Mouse (Mus musculus): ENCODE measurements around the gene Gtf2h1.
"Not testable (repeated sequence)": the region's sequence is repeated elsewhere in the genome, so short reads cannot be mapped to it uniquely, and the experiment has no call there.

Gene Gtf2h1

DNA sequence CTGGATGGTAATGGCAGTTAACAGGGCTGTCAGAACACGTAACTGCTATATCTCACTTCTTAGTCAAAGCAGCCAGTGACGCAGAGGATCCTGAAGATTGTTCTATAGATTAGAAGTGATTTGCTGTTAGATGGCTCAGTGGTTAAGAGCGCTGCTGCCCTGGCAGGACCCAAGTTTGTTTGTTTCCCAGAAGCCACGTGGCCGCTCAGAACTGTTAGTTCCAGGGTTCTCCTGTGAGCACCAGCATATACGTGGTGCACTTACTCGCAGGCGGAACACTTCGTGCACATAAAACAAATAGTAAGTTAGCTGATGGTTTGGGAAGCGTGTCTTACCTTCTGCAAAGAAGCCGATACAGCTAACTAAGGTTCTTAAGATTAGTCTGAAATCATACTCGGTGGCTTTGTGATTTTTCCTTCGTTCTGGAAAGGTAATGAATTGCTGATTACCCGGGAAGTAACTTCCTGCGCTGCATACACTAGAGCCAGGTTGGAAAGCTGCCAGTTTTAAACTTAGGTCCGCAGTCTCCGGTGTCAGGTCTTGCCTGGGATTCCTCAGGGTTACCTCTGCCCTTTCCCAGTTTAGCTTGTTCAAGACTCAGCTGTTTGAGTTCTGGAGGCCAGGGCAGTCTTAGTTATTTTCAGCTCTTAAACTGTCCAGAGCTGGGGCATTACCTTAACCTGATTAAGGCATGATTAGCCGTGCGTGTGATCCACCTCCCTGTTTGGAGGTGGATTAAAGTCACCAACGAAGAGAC, 31.3 kb downstream of the Gtf2h1 start:
- in situ Hi-C loops (cut with MboI; ENCODE audit: low pct_unique_long_range_greater_than_20kb in 1 of 2, low sequenced_read_pairs in 2 of 2, unreplicated experiment in 1 of 2): no loop called here

DNA sequence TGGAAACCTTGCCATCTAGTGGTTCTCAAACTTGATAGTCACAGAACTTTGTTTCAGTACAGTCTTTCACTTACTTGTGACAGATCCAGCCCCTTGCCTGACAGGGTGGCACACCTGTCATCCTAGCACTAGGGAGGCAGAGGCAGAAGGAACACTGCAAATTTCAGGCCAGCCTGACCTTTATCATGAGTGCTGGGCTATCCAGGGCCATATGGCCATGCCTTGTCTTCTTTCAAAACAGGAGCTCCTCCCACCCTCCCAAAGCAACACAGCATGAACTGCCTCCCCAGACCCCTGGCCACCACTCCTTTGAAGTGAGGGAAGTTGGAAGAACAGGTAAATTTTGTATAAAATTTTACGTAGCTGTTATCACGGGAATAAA, 31.9 kb downstream of the Gtf2h1 start:
- in situ Hi-C loops (cut with MboI; ENCODE audit: low pct_unique_long_range_greater_than_20kb in 1 of 2, low sequenced_read_pairs in 2 of 2, unreplicated experiment in 1 of 2): no loop called here

DNA sequence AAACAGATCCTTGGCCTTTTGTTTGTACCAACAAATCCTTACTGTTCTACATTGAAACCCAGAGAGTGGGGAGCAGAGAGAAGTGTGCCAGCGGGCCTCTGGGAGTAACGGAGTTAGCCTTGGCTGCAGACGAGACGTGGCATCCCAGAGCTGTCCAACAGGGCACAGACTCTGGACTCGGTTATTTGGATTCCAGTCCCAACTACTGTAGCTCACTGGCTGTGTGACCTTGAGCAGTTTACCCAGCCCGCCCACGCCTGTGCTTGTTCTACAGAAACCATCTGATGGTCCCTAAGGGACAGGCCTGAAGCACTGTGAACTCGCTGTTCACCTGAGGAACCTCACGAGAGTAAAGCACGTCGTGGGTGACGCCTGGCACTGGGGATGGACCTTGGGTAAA, 34.0 kb downstream of the Gtf2h1 start:
- in situ Hi-C loops (cut with MboI; ENCODE audit: low pct_unique_long_range_greater_than_20kb in 1 of 2, low sequenced_read_pairs in 2 of 2, unreplicated experiment in 1 of 2): no loop called here

DNA sequence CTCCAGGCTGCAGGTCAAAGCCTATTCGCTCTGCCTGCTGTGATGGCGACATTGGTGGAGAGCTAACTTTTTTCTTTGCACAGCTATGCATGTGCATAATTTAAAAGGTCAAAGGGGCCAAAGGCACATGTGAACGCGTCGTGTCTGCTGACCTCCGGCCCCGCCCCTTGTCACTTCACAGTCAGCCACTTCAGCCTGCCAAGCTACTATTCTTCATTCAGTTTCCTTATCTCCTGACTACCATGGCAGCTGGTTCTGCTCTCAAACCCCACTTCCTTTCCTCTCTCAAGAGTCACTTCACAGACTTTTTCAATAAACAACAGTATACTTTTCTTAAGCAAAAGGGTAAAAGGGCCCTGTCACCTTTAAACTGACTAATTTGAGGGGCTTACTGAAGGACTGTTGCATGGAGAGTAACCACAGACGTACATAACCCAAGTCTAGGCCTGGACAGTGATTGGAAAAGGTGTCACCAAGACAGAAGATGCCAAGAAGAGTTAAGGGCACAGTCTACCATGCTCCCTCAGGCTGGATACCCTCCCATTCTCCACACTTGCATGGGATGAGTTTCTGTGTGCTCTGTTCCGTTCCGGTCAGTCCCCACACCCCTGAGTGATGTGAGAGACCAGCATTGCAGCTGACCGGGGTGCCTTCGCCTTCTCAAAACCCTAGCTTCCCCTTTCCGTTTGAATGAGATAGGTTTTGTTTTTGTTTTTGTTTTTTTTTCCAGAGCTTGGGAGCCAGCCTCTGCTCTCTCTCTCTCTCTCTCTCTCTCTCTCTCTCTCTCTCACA, 35.1 kb downstream of the Gtf2h1 start:
- in situ Hi-C loops (cut with MboI; ENCODE audit: low pct_unique_long_range_greater_than_20kb in 1 of 2, low sequenced_read_pairs in 2 of 2, unreplicated experiment in 1 of 2): no loop called here

DNA sequence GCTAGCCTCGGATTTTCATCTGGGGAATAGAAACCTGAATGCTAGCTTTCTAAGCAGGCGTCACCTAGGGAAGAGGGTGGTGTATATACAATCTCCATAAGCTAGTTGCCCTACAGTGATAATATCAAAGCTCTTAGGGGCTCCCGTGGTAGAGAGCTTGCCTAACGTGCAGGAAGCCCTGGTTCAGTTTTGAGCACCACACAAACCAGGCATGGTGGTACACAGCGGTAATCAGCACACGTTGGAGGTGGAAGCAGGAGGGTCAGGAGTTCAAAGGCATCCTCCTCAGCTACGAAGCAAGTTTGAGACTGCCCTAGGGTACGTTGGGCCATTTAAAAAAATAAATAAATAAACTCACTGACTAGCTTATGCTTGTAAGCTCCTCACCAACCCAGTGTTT, 35.8 kb downstream of the Gtf2h1 start:
- in situ Hi-C loops (cut with MboI; ENCODE audit: low pct_unique_long_range_greater_than_20kb in 1 of 2, low sequenced_read_pairs in 2 of 2, unreplicated experiment in 1 of 2): no loop called here

DNA sequence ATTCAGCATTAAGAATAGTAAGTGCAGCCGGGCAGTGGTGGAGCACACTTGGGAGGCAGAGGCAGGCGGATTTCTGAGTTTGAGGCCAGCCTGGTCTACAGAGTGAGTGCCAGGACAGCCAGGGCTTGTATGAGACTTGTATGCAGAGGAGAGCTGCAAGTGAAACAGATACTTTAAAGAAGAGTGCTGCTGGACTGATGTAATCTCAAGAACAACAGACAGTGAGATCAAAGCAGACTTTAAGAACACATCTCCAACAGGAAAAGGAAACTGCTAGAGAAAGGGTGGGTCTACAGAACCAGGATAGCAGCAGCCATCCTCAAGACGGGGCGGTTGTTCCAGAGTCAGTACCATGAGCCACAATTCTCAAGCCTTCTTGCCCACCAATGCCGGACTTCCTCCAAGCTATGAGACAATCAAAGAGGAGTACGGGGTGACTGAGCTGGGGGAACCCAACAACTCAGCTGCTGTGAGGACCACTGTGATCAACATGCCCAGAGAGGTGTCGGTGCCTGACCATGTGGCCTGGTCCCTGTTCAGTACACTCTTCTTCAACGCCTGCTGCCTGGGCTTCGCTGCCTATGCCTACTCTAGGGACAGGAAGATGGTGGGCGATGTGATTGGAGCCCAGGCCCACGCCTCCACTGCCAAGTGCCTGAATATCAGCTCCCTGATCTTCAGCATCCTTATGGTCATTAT, 36.4 kb downstream of the Gtf2h1 start:
- in situ Hi-C loops (cut with MboI; ENCODE audit: low pct_unique_long_range_greater_than_20kb in 1 of 2, low sequenced_read_pairs in 2 of 2, unreplicated experiment in 1 of 2): not testable (repeated sequence)

DNA sequence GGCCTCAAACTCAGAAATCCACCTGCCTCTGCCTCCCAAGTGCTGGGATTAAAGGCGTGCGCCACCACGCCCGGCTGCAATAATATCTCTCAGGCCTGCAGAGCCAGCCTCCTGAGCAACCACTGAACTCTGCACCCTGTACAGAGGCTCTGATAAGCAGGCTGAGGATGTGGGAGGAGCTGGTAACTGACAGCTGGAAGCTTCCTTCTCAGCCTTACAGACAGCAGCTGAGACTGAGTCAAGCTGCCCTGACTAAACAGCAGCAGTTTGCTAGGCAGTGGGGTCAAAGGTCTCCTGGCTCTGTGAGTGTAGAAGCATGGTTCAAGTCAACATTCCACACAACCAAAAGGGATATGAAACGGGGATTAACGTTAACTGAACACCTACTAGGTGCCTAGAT, 37.4 kb downstream of the Gtf2h1 start:
- in situ Hi-C loops (cut with MboI; ENCODE audit: low pct_unique_long_range_greater_than_20kb in 1 of 2, low sequenced_read_pairs in 2 of 2, unreplicated experiment in 1 of 2): no loop called here

DNA sequence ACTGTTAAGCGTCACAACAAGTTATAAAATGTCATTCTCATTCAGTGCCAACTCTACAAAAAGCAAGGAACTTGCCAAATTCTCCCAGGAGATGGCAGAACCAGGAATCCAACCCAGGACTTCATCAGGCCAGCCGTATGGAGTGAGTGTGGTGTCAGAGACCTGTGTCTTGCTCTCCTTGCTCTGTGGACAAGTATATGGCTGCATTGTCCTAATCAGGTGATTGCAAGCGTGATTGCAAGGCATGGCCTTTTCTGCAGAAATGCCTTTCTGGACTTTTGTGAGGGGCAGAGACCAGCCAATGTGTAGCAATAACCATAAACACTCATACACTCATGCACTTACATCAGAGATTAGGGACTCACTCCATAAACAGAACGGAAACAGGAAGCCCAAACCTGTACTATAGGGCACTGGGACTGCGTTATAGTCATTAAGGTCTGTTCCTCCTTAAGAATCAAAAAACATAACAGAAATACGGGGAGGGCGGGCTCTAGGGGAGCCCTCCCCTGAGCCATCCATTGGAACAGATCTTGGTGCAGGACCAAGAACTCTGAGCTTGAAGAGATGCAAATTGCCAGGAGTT, 37.9 kb downstream of the Gtf2h1 start:
- in situ Hi-C loops (cut with MboI; ENCODE audit: low pct_unique_long_range_greater_than_20kb in 1 of 2, low sequenced_read_pairs in 2 of 2, unreplicated experiment in 1 of 2): no loop called here

DNA sequence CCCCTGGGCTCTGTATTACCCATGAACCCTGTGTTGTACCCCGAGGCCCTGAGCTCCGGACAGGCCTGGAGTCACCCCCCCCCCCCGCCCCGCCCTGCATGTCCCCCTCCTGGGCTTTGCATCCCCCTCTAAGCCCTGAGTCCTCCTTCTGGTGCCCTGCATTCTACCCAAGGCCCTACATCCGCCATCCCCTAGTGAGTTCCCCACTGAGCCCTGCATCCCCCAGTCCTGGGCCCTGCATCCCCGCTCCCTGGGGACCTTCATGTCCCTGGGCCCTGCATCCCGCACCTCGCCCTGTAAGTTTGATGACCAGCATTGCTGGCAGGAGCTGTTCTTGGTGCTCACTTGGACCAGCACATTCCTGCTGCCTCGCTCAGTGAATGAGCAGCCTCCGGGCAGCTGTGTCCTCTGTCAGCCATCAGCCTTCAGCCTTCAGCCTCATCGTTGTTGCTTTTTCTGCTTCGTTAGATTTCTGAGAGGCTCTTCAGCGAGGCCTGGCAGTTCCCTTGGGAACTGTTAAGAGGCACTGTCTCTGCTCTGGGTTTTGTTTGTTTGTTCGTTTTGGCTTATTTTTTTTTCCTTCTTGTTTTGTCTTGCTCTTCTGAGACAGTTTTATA, 39.2 kb downstream of the Gtf2h1 start:
- in situ Hi-C loops (cut with MboI; ENCODE audit: low pct_unique_long_range_greater_than_20kb in 1 of 2, low sequenced_read_pairs in 2 of 2, unreplicated experiment in 1 of 2): no loop called here

DNA sequence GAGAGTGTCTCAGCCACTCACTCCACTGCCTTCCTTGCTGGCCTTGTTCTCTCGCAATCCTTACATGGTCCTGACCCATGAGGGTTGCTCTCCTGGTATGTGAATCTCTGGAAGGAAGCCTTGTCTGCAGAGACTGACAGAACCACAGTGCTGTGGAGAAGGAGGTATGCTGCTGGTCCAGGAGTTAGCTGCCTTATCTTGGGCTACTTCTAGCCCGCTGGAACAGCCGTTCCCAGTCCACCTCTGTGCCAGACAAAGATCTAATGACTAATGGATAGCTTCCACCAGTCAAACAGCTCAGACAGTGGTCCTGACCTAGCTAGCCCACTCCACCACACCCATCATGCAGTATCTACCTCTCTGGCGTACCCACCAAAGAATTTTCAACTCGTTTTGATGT, 40.5 kb downstream of the Gtf2h1 start:
- in situ Hi-C loops (cut with MboI; ENCODE audit: low pct_unique_long_range_greater_than_20kb in 1 of 2, low sequenced_read_pairs in 2 of 2, unreplicated experiment in 1 of 2): no loop called here

DNA sequence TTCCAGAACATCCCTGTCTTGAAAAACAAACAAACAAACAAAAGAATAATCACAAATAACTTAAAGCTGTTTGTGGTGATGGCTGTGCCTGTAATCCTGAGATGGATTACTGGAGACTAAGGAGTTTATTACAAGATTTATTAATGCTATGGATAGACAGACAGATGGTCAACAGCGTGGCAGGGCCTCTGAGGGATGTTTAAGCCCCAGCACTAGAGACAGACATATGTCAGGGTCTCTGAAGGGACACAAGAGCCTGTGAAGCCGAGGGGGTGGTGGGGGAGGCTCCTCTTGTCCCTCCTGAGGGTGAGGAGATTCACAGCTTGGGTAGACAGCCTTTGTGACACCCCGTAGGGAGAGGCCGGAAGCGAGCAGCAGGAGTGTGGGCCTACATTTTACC, 41.2 kb downstream of the Gtf2h1 start:
- in situ Hi-C loops (cut with MboI; ENCODE audit: low pct_unique_long_range_greater_than_20kb in 1 of 2, low sequenced_read_pairs in 2 of 2, unreplicated experiment in 1 of 2): no loop called here

DNA sequence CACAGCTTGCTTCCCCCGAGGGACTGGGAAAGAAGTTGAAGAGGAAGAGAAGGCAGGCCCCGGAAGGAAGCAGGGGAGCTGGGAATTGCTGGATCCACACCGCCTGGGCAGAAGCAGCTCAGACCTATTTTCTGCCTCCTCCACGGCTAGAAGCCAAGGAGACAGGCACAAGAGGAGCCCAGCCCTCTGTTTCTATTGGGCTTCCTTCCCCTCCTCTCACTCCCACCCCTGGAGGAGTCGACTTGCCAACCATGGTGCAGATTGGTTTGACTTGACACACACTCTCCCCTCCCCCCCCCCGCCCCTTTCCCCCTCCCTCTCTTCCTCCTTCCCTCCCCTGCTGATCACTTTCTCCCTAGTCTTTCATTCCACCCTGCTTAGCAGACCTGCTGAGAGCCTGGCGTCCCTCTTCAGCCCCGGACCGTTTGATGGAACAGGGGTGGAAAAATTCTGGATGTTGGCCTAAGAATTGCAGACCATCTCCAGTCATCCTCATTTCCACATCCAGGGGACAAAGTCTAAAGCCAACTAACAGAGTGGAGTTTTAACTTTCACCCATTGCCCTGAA, 42.3 kb downstream of the Gtf2h1 start:
- in situ Hi-C loops (cut with MboI; ENCODE audit: low pct_unique_long_range_greater_than_20kb in 1 of 2, low sequenced_read_pairs in 2 of 2, unreplicated experiment in 1 of 2): no loop called here

DNA sequence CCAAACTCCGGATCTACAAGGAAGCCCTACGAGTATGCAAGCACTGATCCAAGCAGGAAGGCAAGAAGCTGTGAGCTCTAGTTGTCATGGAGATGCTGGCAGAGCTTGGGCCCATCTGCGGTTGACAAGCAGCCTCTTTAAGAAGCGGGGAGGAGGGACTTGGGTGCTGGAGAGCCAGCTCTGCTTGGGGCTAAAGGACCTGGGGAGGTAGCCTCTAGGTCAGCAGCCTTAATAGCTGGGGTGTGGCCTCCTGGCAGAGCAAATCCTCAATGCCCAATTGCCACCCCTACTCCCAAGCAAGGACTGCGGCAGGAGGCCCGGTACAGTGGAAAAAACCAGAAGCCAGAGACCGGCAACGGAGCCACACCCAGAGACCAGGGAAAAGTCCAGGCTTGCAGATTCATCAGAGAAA, 43.0 kb downstream of the Gtf2h1 start:
- in situ Hi-C loops (cut with MboI; ENCODE audit: low pct_unique_long_range_greater_than_20kb in 1 of 2, low sequenced_read_pairs in 2 of 2, unreplicated experiment in 1 of 2): no loop called here

DNA sequence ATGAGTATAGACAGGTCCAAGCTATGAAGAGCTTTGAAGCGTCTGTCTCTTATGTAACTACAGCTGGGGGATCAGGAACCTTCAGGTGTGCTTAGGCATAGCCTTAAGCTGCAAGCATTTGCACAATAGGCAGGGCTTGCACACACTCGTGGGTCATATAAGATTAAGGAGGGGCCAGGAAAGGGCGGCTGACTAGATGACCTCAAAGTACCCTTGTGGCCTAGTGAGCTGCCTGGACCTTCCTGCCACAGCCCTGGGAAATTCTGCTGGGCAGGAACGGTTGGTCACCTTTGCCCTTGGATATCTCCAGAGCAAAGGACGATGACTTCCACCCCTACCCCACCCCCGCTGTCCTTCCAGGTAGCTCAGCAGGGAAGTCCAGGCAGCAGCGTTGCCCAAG, 43.5 kb downstream of the Gtf2h1 start:
- in situ Hi-C loops (cut with MboI; ENCODE audit: low pct_unique_long_range_greater_than_20kb in 1 of 2, low sequenced_read_pairs in 2 of 2, unreplicated experiment in 1 of 2): no loop called here

DNA sequence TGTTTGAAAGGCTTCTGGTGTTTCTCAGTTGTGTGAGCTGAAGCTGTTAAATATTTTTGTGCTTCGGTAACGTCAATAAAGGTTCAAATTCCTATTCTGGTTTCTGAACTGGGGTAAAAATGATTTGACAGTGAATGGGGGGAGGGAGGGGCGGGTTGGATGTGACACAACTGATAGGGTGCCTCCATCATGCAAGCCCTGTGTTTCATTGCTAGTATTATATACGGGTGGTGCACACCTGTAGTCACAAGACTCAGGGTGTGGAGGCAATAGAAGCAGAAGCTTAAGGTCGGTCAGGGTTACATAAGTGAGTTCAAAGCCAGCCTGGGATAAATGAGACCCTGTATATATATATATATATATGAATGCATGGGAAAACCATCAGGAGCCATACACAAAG, 44.0 kb downstream of the Gtf2h1 start:
- in situ Hi-C loops (cut with MboI; ENCODE audit: low pct_unique_long_range_greater_than_20kb in 1 of 2, low sequenced_read_pairs in 2 of 2, unreplicated experiment in 1 of 2): no loop called here

DNA sequence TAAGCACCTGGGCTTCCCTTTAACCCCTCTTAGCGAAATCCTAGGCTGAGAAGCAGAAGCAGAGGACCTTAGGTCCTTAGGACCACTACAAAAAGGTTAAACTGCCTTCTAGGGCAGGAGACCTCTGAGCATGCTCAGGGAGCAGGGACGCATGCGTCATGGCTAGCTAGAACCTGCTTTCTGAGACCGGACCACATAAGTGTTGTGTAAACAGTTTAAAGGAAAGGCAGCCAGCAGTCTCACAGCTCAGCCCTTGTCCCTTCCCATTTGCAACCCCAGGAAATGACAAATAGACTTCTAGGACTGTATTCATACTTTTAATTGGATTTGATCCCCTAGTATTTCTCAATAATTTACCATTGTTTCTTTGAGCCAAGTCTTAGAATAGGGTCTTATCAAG, 44.4 kb downstream of the Gtf2h1 start:
- in situ Hi-C loops (cut with MboI; ENCODE audit: low pct_unique_long_range_greater_than_20kb in 1 of 2, low sequenced_read_pairs in 2 of 2, unreplicated experiment in 1 of 2): no loop called here

DNA sequence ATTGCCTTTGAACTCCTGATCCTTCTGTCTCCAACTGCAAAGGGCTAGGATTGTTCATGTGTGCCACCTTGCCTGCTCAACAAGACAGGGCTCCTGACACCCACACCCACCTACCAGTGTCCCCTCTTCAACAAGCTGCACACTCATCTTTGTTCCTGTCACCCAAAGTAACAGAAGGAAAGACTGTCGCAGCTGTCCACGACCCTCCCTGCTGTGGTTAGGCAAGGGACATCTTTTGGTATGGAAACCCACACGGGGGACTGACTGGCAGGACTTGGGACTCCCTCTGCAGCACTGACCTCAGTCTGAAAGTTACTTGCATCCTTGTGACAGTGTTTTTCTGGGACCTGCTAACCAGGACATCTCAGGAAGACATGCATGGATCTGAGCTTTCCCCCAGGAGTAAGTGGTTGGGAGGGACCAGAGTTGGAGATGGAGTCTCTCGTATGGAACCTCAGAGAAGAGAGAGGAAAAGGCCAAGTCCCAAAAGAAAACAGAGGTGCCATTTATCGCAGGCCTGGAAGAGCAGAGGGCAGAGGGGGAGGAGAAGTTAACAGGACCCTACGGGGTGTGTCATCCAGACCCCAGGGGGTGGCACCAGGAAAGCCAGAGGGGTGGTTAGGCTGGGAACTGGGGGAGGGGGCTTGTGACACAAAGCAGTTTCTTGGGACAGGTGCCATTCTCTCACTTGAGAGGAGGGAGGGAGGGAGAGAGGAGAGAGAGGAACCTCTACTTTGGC, 45.1 kb downstream of the Gtf2h1 start, which contains the start of gene Ldha:
Gene Ldha (plus strand): TSS at position 689 of the 739 bp plus-strand sequence.
- in situ Hi-C loops (cut with MboI; ENCODE audit: low pct_unique_long_range_greater_than_20kb in 1 of 2, low sequenced_read_pairs in 2 of 2, unreplicated experiment in 1 of 2): no loop called here

DNA sequence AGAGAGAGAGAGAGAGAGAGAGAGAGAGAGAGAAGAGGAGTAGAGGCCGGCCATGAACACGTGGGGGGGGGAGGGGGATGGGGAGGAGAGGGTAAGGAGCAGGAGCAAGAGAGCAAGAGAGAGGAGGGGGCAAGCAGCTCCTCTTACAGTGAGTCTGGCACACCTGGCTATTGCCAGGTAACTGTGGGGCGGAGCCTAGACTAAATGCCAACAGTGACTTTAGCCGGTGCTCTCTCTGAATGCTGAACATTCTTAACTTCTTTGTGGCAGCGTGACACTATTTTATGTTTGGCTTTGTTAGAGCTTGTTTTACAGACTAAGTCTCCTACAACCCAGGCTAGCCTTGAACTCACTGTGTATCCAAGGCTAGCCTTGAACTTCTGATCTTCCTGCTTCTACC, 46.4 kb downstream of the Gtf2h1 start:
- in situ Hi-C loops (cut with MboI; ENCODE audit: low pct_unique_long_range_greater_than_20kb in 1 of 2, low sequenced_read_pairs in 2 of 2, unreplicated experiment in 1 of 2): no loop called here

Data from mouse embryonic stem cell (cell line).